Comparison of ENCODE assay signal across 8 mouse cellular contexts in the genomic region with DNA sequence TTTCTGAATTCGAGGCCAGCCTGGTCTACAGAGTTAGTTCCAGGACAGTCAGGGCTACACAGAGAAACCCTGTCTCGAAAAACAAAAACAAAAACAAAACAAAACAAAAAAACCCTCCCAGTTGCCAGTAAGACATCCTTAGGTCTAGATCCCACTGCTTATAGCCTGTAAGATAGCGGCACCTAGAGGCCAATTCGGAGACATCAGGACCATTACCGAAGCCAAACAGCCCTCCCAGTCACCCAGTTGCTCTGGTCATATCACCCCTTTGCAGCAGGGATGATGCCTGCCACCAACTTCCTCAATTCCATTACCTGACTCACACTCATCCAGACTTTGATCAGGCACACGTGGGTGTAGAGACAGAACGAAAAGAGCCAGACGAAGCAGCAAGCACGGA.
DNase-seq lines count a peak whose midpoint lies in the region; ATAC-seq lines count a peak whose summit lies in the region.

No protein-coding gene starts in this region.

- DNase-seq in forebrain, embryonic 14.5 days (ENCODE audit: low spot score) = peak; percentile 77
- peak; percentile 46 for DNase-seq in urinary bladder, postnatal 25 days (ENCODE audit: low spot score)
- DNase-seq in urinary bladder, postnatal 10 days (ENCODE audit: low spot score) = no peak
- peak; percentile 80 for DNase-seq in embryo, embryonic 10 days (ENCODE audit: low spot score)
- DNase-seq in lung, postnatal 10 days = peak; percentile 73
- peak; percentile 35 to 41 for DNase-seq in spleen, postnatal 36 days (ENCODE audit: low spot score in 2 of 2)

- WGBS in forebrain, embryonic 14.5 days = 24% methylated on average over 9 of the region's 9 CpGs
- 29% methylated on average over 9 of the region's 9 CpGs for WGBS in forebrain, embryonic 15.5 days
- 22% methylated on average over 9 of the region's 9 CpGs for WGBS in intestine, embryonic 15.5 days

- no peaks in the 10 kb centered on the region for H3K9me3 ChIP-seq in forebrain, embryonic 14.5 days (replicated peaks; ENCODE audit: control insufficient read depth, low read length)
- H3K9me3 ChIP-seq in forebrain, embryonic 15.5 days = no peaks in the 10 kb centered on the region
- H3K9me3 ChIP-seq in intestine, embryonic 15.5 days = no peaks in the 10 kb centered on the region

- no peak for ATAC-seq in forebrain, embryonic 14.5 days
- ATAC-seq in forebrain, embryonic 15.5 days (replicated peaks) = no peak
- peak; percentile 46; the same call in 1 of the 2 replicates for ATAC-seq in intestine, embryonic 15.5 days

- H3K27ac ChIP-seq in forebrain, embryonic 14.5 days (ENCODE audit: low read depth, low read length) = no peak overlapping the region
- no peak overlapping the region for H3K27ac ChIP-seq in forebrain, embryonic 15.5 days (replicated peaks)
- H3K27ac ChIP-seq in intestine, embryonic 15.5 days = no peak overlapping the region

- peaks cover 6% of the 10 kb centered on the region for H3K4me1 ChIP-seq in forebrain, embryonic 14.5 days (ENCODE audit: control insufficient read depth, insufficient read depth, low read length)
- peaks cover 7% of the 10 kb centered on the region for H3K4me1 ChIP-seq in forebrain, embryonic 15.5 days
- H3K4me1 ChIP-seq in intestine, embryonic 15.5 days (replicated peaks) = peaks cover 5% of the 10 kb centered on the region

- H3K27me3 ChIP-seq in forebrain, embryonic 14.5 days (replicated peaks; ENCODE audit: control insufficient read depth, insufficient read depth, low read length) = no peaks in the 10 kb centered on the region
- H3K27me3 ChIP-seq in forebrain, embryonic 15.5 days = no peaks in the 10 kb centered on the region
- H3K27me3 ChIP-seq in intestine, embryonic 15.5 days (replicated peaks) = no peaks in the 10 kb centered on the region

- H3K4me3 ChIP-seq in forebrain, embryonic 14.5 days (ENCODE audit: low read depth, low read length) = no peak overlapping the region
- no peak overlapping the region for H3K4me3 ChIP-seq in forebrain, embryonic 15.5 days
- no peak overlapping the region for H3K4me3 ChIP-seq in intestine, embryonic 15.5 days (replicated peaks)

- H3K36me3 ChIP-seq in forebrain, embryonic 14.5 days (ENCODE audit: control insufficient read depth, insufficient read depth, low read length) = no peaks in the 10 kb centered on the region
- no peaks in the 10 kb centered on the region for H3K36me3 ChIP-seq in forebrain, embryonic 15.5 days
- H3K36me3 ChIP-seq in intestine, embryonic 15.5 days = no peaks in the 10 kb centered on the region

- H3K9ac ChIP-seq in forebrain, embryonic 14.5 days (ENCODE audit: low read length) = no peak overlapping the region
- no peak overlapping the region for H3K9ac ChIP-seq in forebrain, embryonic 15.5 days (replicated peaks)
- no peak overlapping the region for H3K9ac ChIP-seq in intestine, embryonic 15.5 days

- H3K4me2 ChIP-seq in forebrain, embryonic 14.5 days (ENCODE audit: low read length) = no peak overlapping the region
- no peak overlapping the region for H3K4me2 ChIP-seq in forebrain, embryonic 15.5 days (replicated peaks)
- no peak overlapping the region for H3K4me2 ChIP-seq in intestine, embryonic 15.5 days (replicated peaks)
